Mouse (Mus musculus): ENCODE measurements around the gene Ahctf1.

The Ahctf1 gene

DNA sequence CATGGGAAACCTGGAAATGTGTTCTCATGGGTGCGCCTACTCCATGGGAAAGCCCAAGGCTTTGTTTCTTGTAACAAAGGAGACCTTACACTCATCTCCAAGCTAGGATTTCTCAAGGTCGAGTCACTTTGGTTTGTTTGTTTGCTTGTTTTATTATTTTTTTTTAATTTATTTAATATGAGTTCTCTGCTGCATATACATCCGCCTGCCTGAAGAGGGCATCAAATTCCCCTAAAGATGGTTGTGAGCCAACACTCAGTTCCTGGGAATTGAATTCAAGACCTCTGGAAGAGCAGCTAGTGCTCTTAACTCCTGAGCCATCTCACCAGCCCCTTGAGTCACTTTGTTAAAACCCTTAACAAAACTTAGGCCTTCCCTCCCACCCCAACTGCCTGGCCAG is 90.1 kb downstream of the Ahctf1 start:
- DNase-seq (ENCODE audit: low spot score): no peak

DNA sequence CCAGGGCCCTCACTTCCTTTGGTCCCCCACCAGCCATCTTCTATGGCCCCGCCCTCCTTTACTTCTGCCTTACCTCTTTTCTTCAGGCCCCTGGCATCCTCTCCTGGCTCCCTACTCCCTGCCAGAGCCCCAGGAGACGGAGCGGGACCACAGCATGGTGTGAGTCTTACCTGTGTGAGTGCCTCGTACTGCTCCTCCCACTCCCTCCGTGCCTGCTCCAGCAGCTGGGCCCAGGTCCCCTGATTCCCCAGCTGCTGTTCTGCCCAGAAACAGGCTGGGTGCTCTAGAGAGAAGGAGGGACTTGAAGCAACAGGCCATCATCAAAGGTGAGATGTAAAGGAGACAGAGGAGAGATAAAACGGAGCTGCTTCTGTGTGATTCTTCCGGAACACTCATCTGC is 90.8 kb downstream of the Ahctf1 start:
- no peak for DNase-seq (ENCODE audit: low spot score)

DNA sequence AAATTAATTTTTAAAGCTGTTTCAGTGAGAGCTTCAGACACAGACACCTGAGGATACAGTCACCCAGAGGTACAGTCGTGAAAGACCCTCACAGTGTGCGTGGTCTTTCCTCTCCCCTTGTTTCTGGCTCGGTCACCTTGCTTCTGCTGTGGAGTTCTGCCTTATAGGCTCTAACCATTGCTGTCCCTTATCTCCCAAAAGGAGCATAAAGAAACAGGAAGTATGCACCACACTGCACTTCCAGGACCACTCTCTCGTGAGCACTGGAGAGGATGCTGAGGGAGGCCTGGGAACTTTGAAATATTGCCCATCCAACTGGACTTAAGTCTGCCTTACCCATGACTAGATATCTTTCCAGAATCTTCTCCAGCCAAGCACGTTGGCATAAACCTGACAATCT is 92.7 kb downstream of the Ahctf1 start:
- no peak for DNase-seq (ENCODE audit: low spot score)

DNA sequence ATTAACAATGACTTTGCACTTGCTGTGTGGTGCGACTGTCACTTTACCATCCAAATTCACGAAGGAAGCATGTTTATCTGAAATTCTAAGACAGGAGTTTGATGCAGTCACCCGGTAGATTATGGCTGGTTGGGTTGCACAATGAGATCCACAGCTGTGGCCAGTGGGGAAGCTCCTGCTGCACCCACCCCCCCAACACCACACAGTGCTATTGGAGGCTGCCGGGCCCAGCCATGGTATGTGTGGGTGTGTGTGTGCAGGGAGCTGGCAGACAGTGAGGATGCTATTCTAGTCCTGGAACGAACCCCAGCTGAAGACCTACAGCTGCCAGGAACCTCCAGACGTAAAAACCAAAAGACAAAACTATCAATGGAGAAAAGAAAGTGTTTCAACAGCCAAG is 94.1 kb downstream of the Ahctf1 start:
- DNase-seq (ENCODE audit: low spot score): no peak

DNA sequence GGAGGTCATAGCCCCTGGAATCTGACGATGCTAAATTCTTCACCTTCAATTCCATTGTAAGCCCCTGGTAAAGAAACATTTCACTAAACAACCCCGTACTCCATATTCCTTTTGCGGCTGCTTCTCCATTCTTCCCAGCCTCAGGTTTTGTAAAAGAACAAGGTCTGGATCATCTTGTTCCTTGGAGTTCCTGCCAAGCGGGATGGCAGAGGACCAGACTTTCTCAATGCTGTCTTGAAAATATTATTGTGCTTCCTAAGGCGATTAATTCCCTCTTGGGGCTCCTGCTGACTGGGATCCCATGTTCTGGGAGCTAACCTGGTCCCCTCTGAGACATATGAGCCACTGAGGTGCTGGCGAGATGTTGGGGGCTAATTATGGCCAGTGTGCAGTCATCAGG is 98.3 kb downstream of the Ahctf1 start:
- no peak for DNase-seq (ENCODE audit: low spot score)

DNA sequence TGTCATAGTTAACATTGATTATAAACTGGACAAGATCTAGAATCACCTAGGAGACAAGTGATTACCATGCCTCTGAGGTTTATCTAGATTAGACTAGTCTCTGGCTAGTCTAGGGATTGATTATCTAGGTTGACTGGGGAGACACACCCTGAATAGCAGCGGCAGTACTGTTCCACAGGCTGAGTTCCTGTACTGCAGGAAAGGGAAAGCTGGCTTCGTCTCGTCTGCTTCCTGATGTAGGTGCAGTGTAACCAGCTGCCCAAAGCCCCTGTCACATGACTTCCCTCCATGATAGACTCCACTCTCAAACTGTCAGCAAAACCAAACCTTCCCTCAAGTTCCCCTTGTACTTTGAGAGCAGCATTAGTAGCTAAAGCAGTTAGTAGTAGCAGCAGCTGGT is 99.3 kb downstream of the Ahctf1 start:
- no peak for DNase-seq (ENCODE audit: low spot score)
